Mouse (Mus musculus): ENCODE data around the gene Thop1.

DNA sequence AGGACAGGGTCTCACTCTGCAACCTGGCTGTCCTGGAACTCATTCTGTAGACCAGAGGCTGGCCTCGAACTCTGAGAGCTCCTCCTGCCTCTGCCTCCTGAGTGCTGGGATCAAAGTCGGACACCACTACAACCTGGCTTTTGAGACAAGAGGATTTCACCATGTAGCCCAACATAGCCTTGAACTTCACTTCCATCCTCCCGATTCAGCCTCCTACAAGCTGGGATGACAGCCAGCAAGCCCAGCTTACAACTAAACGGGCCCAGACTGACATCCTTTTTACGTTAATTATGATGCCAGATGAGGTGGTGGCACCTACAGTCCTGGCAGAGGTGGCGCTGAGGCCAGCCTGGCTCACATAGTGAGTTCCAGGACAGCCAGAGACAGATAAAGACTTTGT, 10.9 kb upstream of the Thop1 start:
- TF ChIP-seq CTCF (IDR thresholded peaks at IDR 0.05; ENCODE audit: low read depth, low read length) = no peak
- no peak for TF ChIP-seq POLR2A (IDR thresholded peaks at IDR 0.05; ENCODE audit: borderline replicate concordance, low read depth, low read length)

All from bone marrow macrophage, adult 2 months (primary cell).